Comparison of ENCODE assay signal across 9 mouse cellular contexts in the genomic region with DNA sequence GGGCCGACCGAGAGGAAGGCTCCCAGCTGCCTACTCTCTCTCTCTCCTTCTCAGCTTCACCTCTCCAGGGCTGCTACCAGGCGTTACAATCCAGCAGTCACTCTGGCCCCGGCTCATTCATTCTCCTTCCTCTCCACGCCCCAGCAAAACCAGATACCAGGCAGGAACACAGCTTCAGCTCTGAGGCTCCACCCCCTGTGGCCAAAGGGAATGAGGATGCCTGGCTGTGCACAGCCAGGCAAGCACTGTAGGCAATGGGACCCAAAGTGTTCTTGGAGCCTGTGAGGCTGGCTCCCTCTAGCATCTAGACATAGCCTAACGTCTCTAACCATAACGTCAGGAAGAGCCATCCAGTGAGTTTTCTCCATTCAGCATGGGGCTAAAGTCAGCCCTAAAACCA.
DNase-seq lines count a peak whose midpoint lies in the region; ATAC-seq lines count a peak whose summit lies in the region.
"Had no signal": no experiment of that assay in that cellular context is flagged by ENCODE, and none has a peak within 500 bp of the region (broad histone marks: within the 10 kb centered on the region; RNA-seq: fewer than 3 reads in every experiment).

No protein-coding gene starts in this region.

- no peaks in the 10 kb centered on the region for H3K9me3 ChIP-seq in intestine, embryonic 14.5 days (ENCODE audit: control insufficient read depth, low read length)
- no peaks in the 10 kb centered on the region for H3K9me3 ChIP-seq in midbrain, embryonic 13.5 days
- H3K9me3 ChIP-seq: midbrain, embryonic 12.5 days had no signal

- H3K9ac ChIP-seq in intestine, embryonic 14.5 days (ENCODE audit: low read length) = no peak overlapping the region
- no peak overlapping the region for H3K9ac ChIP-seq in midbrain, embryonic 13.5 days (replicated peaks)
- H3K9ac ChIP-seq: midbrain, embryonic 12.5 days had no signal

- WGBS in intestine, embryonic 14.5 days = 8% methylated on average over 7 of the region's 7 CpGs
- 30% methylated on average over 7 of the region's 7 CpGs for WGBS in midbrain, embryonic 13.5 days

- no peaks in the 10 kb centered on the region for H3K36me3 ChIP-seq in intestine, embryonic 14.5 days (ENCODE audit: control insufficient read depth, insufficient read depth, low read length)
- H3K36me3 ChIP-seq in midbrain, embryonic 13.5 days = no peaks in the 10 kb centered on the region
- H3K36me3 ChIP-seq: midbrain, embryonic 12.5 days had no signal

- H3K4me3 ChIP-seq in intestine, embryonic 14.5 days (ENCODE audit: low read depth, low read length) = no peak overlapping the region
- no peak overlapping the region for H3K4me3 ChIP-seq in midbrain, embryonic 13.5 days (replicated peaks)
- H3K4me3 ChIP-seq: midbrain, embryonic 12.5 days had no signal

- peak overlapping the region; percentile 22 for H3K4me2 ChIP-seq in intestine, embryonic 14.5 days (ENCODE audit: low read length)
- H3K4me2 ChIP-seq in midbrain, embryonic 13.5 days (replicated peaks) = no peak overlapping the region
- H3K4me2 ChIP-seq: midbrain, embryonic 12.5 days had no signal

- no peaks in the 10 kb centered on the region for H3K27me3 ChIP-seq in intestine, embryonic 14.5 days (replicated peaks; ENCODE audit: control insufficient read depth, insufficient read depth, low read length)
- no peaks in the 10 kb centered on the region for H3K27me3 ChIP-seq in midbrain, embryonic 13.5 days
- H3K27me3 ChIP-seq: midbrain, embryonic 12.5 days had no signal

- H3K4me1 ChIP-seq in intestine, embryonic 14.5 days (replicated peaks; ENCODE audit: control insufficient read depth, insufficient read depth, low read length) = peaks cover 11% of the 10 kb centered on the region; the same call in 1 of the 2 replicates
- peaks cover 9% of the 10 kb centered on the region; the same call in 1 of the 2 replicates for H3K4me1 ChIP-seq in midbrain, embryonic 13.5 days (replicated peaks)

- peak; percentile 79 for ATAC-seq in common myeloid progenitor, adult 5-6 weeks (replicated peaks; ENCODE audit: low read depth, poor library complexity, severe bottlenecking)
- ATAC-seq in intestine, embryonic 14.5 days (replicated peaks; ENCODE audit: low FRiP score, low TSS enrichment, low read depth) = peak; percentile 55; the same call in 1 of the 2 replicates
- ATAC-seq in midbrain, embryonic 13.5 days = no peak

- peak; percentile 29 for DNase-seq in kidney, adult 18-20 months
- DNase-seq in kidney, adult 8-10 months = no peak
- DNase-seq in intestine, embryonic 14.5 days (ENCODE audit: low spot score) = no peak
- DNase-seq in lung, postnatal 36 days = peak; percentile 53
- DNase-seq in neural tube, embryonic 10.5 days (ENCODE audit: extremely low spot score, low spot score) = no peak
- DNase-seq in thymus, postnatal 0 days (ENCODE audit: low spot score) = no peak

- 0 out of 2 replicates have a peak overlapping the region, but pooled peaks have one; percentile 14 for H3K27ac ChIP-seq in intestine, embryonic 14.5 days (ENCODE audit: low read depth)
- no peak overlapping the region for H3K27ac ChIP-seq in midbrain, embryonic 13.5 days
- H3K27ac ChIP-seq: midbrain, embryonic 12.5 days had no signal

Comparison
In these comparisons a context has a peak if more than half of its experiments do, and no peak if none do; other contexts are left out.
1. DNase-seq: peak in kidney, adult 18-20 months (single experiment) and lung, postnatal 36 days (single experiment); none in kidney, adult 8-10 months (0 of 2), intestine, embryonic 14.5 days (single experiment), neural tube, embryonic 10.5 days (single experiment) and thymus, postnatal 0 days (single experiment).